Mouse (Mus musculus): ENCODE measurements at regions not wholly inside any gene's neighbourhood (a gene's known extent, or its start where the extent isn't known, plus 50 kb on each side); places are given as distances from the start of the nearest gene placed in this dataset.

- DNase-seq: no peak
Measured at GRCm38 (mm10) chr12:25378036-25378645, 281.2 kb upstream of the Id2 start.

GRCm38 (mm10) chr12:25376451-25376850 is 279.5 kb upstream of the Id2 start:
- DNase-seq: no peak

GRCm38 (mm10) chr12:25367541-25367940 is 270.6 kb upstream of the Id2 start:
- no peak for DNase-seq

GRCm38 (mm10) chr12:25365600-25366267 is 268.8 kb upstream of the Id2 start:
- no peak for DNase-seq

- DNase-seq: no peak
Measured at GRCm38 (mm10) chr12:25364966-25365568, 268.1 kb upstream of the Id2 start.

- no peak for DNase-seq
Measured at GRCm38 (mm10) chr12:25363839-25364238, 266.9 kb upstream of the Id2 start.

- no peak for DNase-seq
Measured at GRCm38 (mm10) chr12:25363341-25363740, 266.4 kb upstream of the Id2 start.

- no peak for DNase-seq
Measured at GRCm38 (mm10) chr12:25362771-25363170, 265.8 kb upstream of the Id2 start.

GRCm38 (mm10) chr12:25360726-25361125 is 263.8 kb upstream of the Id2 start:
- no peak for DNase-seq

GRCm38 (mm10) chr12:25359931-25360330 is 263.0 kb upstream of the Id2 start:
- DNase-seq: peak; percentile 21

- no peak for DNase-seq
Measured at GRCm38 (mm10) chr12:25358846-25359525, 262.0 kb upstream of the Id2 start.

GRCm38 (mm10) chr12:25356774-25357173 is 259.8 kb upstream of the Id2 start:
- DNase-seq: no peak

- DNase-seq: no peak
Measured at GRCm38 (mm10) chr12:25355217-25355616, 258.3 kb upstream of the Id2 start.

GRCm38 (mm10) chr12:25353402-25353896 is 256.5 kb upstream of the Id2 start:
- no peak for DNase-seq

GRCm38 (mm10) chr12:25352160-25352559 is 255.2 kb upstream of the Id2 start:
- DNase-seq: no peak

GRCm38 (mm10) chr12:25344354-25344753 is 247.4 kb upstream of the Id2 start:
- no peak for DNase-seq

GRCm38 (mm10) chr12:25338771-25339170 is 241.8 kb upstream of the Id2 start:
- peak; percentile 33 for DNase-seq

GRCm38 (mm10) chr12:25335930-25336329 is 239.0 kb upstream of the Id2 start:
- DNase-seq: no peak

GRCm38 (mm10) chr12:25335069-25335468 is 238.1 kb upstream of the Id2 start:
- DNase-seq: no peak

- no peak for DNase-seq
Measured at GRCm38 (mm10) chr12:25332384-25333035, 235.6 kb upstream of the Id2 start.

- DNase-seq: no peak
Measured at GRCm38 (mm10) chr12:25330004-25330708, 233.2 kb upstream of the Id2 start.

- no peak for DNase-seq
Measured at GRCm38 (mm10) chr12:25325901-25326300, 229.0 kb upstream of the Id2 start.

Measured in thymus, postnatal 25 days (tissue).